Mouse (Mus musculus) forebrain, embryonic 14.5 days (tissue): ENCODE results near the gene Tmem209. TPM values are rescaled to one million over a fixed set of nuclear protein-coding genes. Genes with fewer than 3 reads are reported as not detected.

ENCODE experiments used
- ATAC-seq: fragments of 200-750 bp; cut with Nextera tagmentation; 2 replicates; pipeline ENCODE4 v1.8.0; 2017; ENCODE audit warnings: mild to moderate bottlenecking, moderate library complexity
- DNase-seq: peaks from one replicate; pipeline ENCODE4 v3.0.0-alpha.2; 2015; ENCODE audit warnings: low spot score
- H3K27ac ChIP-seq: fragments of 300-500 bp; sonication (generic); 2 replicates; pipeline ENCODE4 v1.5.1; 2014; ENCODE audit warnings: low read depth, mild to moderate bottlenecking, control low read depth, low read length, moderate library complexity
- H3K27me3 ChIP-seq: fragments of 300-500 bp; sonication (generic); replicated peaks from 2 replicates; pipeline ENCODE4 v1.6.1; 2014; ENCODE audit warnings: low read length, control low read depth, mixed read lengths; ENCODE audit not compliant: control insufficient read depth, insufficient read depth
- H3K36me3 ChIP-seq: fragments of 300-500 bp; sonication (generic); 2 replicates; pipeline ENCODE4 v1.6.1; 2014; ENCODE audit warnings: low read length, control low read depth; ENCODE audit not compliant: control insufficient read depth, insufficient read depth
- H3K4me1 ChIP-seq: fragments of 300-500 bp; sonication (generic); 2 replicates; pipeline ENCODE4 v1.6.1; 2014; ENCODE audit warnings: antibody characterized with exemption, low read length, control low read depth; ENCODE audit not compliant: control insufficient read depth, insufficient read depth
- H3K4me2 ChIP-seq: fragments of 300-500 bp; sonication (generic); 2 replicates; pipeline ENCODE4 v1.6.1; 2014; ENCODE audit warnings: mild to moderate bottlenecking, control low read depth, low read length
- H3K4me3 ChIP-seq: fragments of 300-500 bp; sonication (generic); 2 replicates; pipeline ENCODE4 v1.5.1; 2014; ENCODE audit warnings: low read depth, low read length, control low read depth
- H3K9ac ChIP-seq: fragments of 300-500 bp; sonication (generic); 2 replicates; pipeline ENCODE4 v1.6.1; 2014; ENCODE audit warnings: mild to moderate bottlenecking, low read length, control low read depth, moderate library complexity
- H3K9me3 ChIP-seq: fragments of 300-500 bp; sonication (generic); replicated peaks from 2 replicates; pipeline ENCODE4 v1.6.1; 2016; ENCODE audit warnings: low read length, control low read depth, mixed read lengths; ENCODE audit not compliant: control insufficient read depth
- WGBS: fragments of 180-500 bp; shearing (Covaris S2); extraction: QIAGEN DNeasy Blood & Tissue Kit; methylation state at CpG from one replicate; pipeline ENCODE4 v1.1.7; 2014; 5-methylcytosine and 5-hydroxymethylcytosine counted together
- polyA plus RNA-seq: library from polyadenylated mRNA; unstranded; fragments of >200 nt; fragmentation: Nextera tagmentation; extraction: Ambion mirVana; gene quantifications from 2 replicates; pipeline ENCODE4 v1.2.1, GENCODE M21; 2014

Gene Tmem209
- polyA plus RNA-seq, 1 experiment from 2014 or later, result 44.5 TPM

- H3K27ac ChIP-seq, result peak overlapping the region; percentile 56; the same call in 1 of the 2 replicates
- ATAC-seq (no peak), DNase-seq (no peak)
- H3K4me3 ChIP-seq, result no peak overlapping the region
- H3K4me1 ChIP-seq, result peaks cover 33% of the 10 kb centered on the region
- no peaks in the 10 kb centered on the region for H3K36me3 ChIP-seq
- no peaks in the 10 kb centered on the region for H3K27me3 ChIP-seq
- no peaks in the 10 kb centered on the region for H3K9me3 ChIP-seq
- no peak overlapping the region for H3K9ac ChIP-seq
- WGBS, result 71% methylated on average over 7 of the region's 7 CpGs
- H3K4me2 ChIP-seq, result no peak overlapping the region
Measured at GRCm38 (mm10) chr6:30550496-30551192, 41.1 kb upstream of the Tmem209 start.

GRCm38 (mm10) chr6:30549231-30549761, 39.7 kb upstream of the Tmem209 start:
- no peak overlapping the region for H3K4me3 ChIP-seq
- no peaks in the 10 kb centered on the region for H3K9me3 ChIP-seq
- WGBS, result 8% methylated on average over 15 of the region's 15 CpGs
- peak overlapping the region; percentile 55 for H3K27ac ChIP-seq
- H3K4me1 ChIP-seq, result peaks cover 33% of the 10 kb centered on the region
- peak overlapping the region; percentile 6; the same call in 1 of the 2 replicates for H3K4me2 ChIP-seq
- DNase-seq, result no peak
- ATAC-seq, result no peak
- no peak overlapping the region for H3K9ac ChIP-seq
- H3K36me3 ChIP-seq, result no peaks in the 10 kb centered on the region
- no peaks in the 10 kb centered on the region for H3K27me3 ChIP-seq

- Histone ChIP-seq H3K36me3 (no peaks in the 10 kb centered on the region), H3K9me3 (no peaks in the 10 kb centered on the region), H3K4me3 (0 out of 2 replicates have a peak overlapping the region, but pooled peaks have one; percentile 15), H3K9ac (no peak overlapping the region), H3K27me3 (no peaks in the 10 kb centered on the region), H3K4me1 (peaks cover 33% of the 10 kb centered on the region), H3K27ac (peak overlapping the region; percentile 89), H3K4me2 (peak overlapping the region; percentile 44)
- no peak for ATAC-seq
- 13% methylated on average over 9 of the region's 9 CpGs for WGBS
- DNase-seq, result no peak
Measured at GRCm38 (mm10) chr6:30547656-30548306, 38.2 kb upstream of the Tmem209 start.

GRCm38 (mm10) chr6:30547274-30547645, 37.7 kb upstream of the Tmem209 start:
- Histone ChIP-seq H3K4me3 (peak overlapping the region; percentile 15), H3K27ac (peak overlapping the region; percentile 89), H3K27me3 (no peaks in the 10 kb centered on the region), H3K36me3 (no peaks in the 10 kb centered on the region), H3K9me3 (no peaks in the 10 kb centered on the region), H3K4me1 (peaks cover 30% of the 10 kb centered on the region), H3K9ac (peak overlapping the region; percentile 46; the same call in 1 of the 2 replicates), H3K4me2 (peak overlapping the region; percentile 44)
- DNase-seq (peak; percentile 91), ATAC-seq (peak; percentile 67)
- WGBS, result under 1% methylated on average over 13 of the region's 17 CpGs

- Histone ChIP-seq H3K4me2 (peak overlapping the region; percentile 44), H3K36me3 (no peaks in the 10 kb centered on the region), H3K9ac (peak overlapping the region; percentile 46), H3K27ac (peak overlapping the region; percentile 89), H3K4me1 (peaks cover 27% of the 10 kb centered on the region), H3K4me3 (peak overlapping the region; percentile 15), H3K27me3 (no peaks in the 10 kb centered on the region), H3K9me3 (no peaks in the 10 kb centered on the region)
- peak; percentile 82 for DNase-seq
- 6% methylated on average over 17 of the region's 17 CpGs for WGBS
- peak; percentile 69 for ATAC-seq
Measured at GRCm38 (mm10) chr6:30546571-30547273, 37.1 kb upstream of the Tmem209 start.

- no peak overlapping the region for H3K27ac ChIP-seq
- DNase-seq (no peak), ATAC-seq (no peak)
- no peaks in the 10 kb centered on the region for H3K36me3 ChIP-seq
- H3K9me3 ChIP-seq, result no peaks in the 10 kb centered on the region
- H3K4me1 ChIP-seq, result peaks cover 25% of the 10 kb centered on the region
- H3K9ac ChIP-seq, result no peak overlapping the region
- WGBS, result 81% methylated on average over 7 of the region's 7 CpGs
- H3K4me3 ChIP-seq, result no peak overlapping the region
- H3K4me2 ChIP-seq, result no peak overlapping the region
- no peaks in the 10 kb centered on the region for H3K27me3 ChIP-seq
Measured at GRCm38 (mm10) chr6:30545689-30546088, 36.1 kb upstream of the Tmem209 start.

GRCm38 (mm10) chr6:30543851-30544250, 34.3 kb upstream of the Tmem209 start:
- Histone ChIP-seq H3K4me3 (no peak overlapping the region), H3K27ac (no peak overlapping the region), H3K27me3 (no peaks in the 10 kb centered on the region), H3K4me1 (peaks cover 17% of the 10 kb centered on the region), H3K9me3 (0 out of 2 replicates have a peak, but pooled peaks cover 2% of the 10 kb centered on the region), H3K9ac (no peak overlapping the region), H3K36me3 (no peaks in the 10 kb centered on the region), H3K4me2 (no peak overlapping the region)
- ATAC-seq (no peak), DNase-seq (no peak)
- WGBS, result 28% methylated on average over 8 of the region's 8 CpGs

- Histone ChIP-seq H3K9me3 (0 out of 2 replicates have a peak, but pooled peaks cover 2% of the 10 kb centered on the region), H3K4me1 (peaks cover 12% of the 10 kb centered on the region), H3K4me3 (no peak overlapping the region), H3K27ac (no peak overlapping the region), H3K36me3 (no peaks in the 10 kb centered on the region), H3K9ac (no peak overlapping the region), H3K4me2 (no peak overlapping the region), H3K27me3 (no peaks in the 10 kb centered on the region)
- no peak for DNase-seq
- no peak for ATAC-seq
- WGBS, result 55% methylated on average over 12 of the region's 12 CpGs
Measured at GRCm38 (mm10) chr6:30543077-30543476, 33.5 kb upstream of the Tmem209 start.
